Mouse (Mus musculus) lung, embryonic 16.5 days (tissue): ENCODE measurements around the gene Trpv2. TPM values are rescaled to one million over a fixed set of nuclear protein-coding genes. Genes with fewer than 3 reads are reported as not detected.
A peak's percentile ranks its signal among the peaks of the same experiment; 100 is the strongest.

ENCODE experiments used
- ATAC-seq: fragments of 200-750 bp; cut with Nextera tagmentation; 2 replicates; pipeline ENCODE4 v1.8.0; 2017; ENCODE audit warnings: low read depth, mild to moderate bottlenecking, moderate library complexity
- H3K27ac ChIP-seq: fragments of 300-500 bp; sonication (generic); 2 replicates; pipeline ENCODE4 v1.5.1; 2014; ENCODE audit warnings: mild to moderate bottlenecking, control low read depth, low read length
- H3K27me3 ChIP-seq: fragments of 300-500 bp; sonication (generic); 2 replicates; pipeline ENCODE4 v1.6.1; 2014; ENCODE audit warnings: low read depth, low read length, mixed read lengths; ENCODE audit not compliant: control insufficient read depth, insufficient read depth
- H3K36me3 ChIP-seq: fragments of 300-500 bp; sonication (generic); 2 replicates; pipeline ENCODE4 v1.6.1; 2014; ENCODE audit warnings: low read length; ENCODE audit not compliant: control insufficient read depth, insufficient read depth
- H3K4me1 ChIP-seq: fragments of 300-500 bp; sonication (generic); replicated peaks from 2 replicates; pipeline ENCODE4 v1.6.1; 2014; ENCODE audit warnings: low read length, mixed read lengths; ENCODE audit not compliant: control insufficient read depth, insufficient read depth
- H3K4me2 ChIP-seq: fragments of 300-500 bp; sonication (generic); 2 replicates; pipeline ENCODE4 v1.6.1; 2014; ENCODE audit warnings: low read depth, low read length, control low read depth
- H3K4me3 ChIP-seq: fragments of 300-500 bp; sonication (generic); 2 replicates; pipeline ENCODE4 v1.5.1; 2014; ENCODE audit warnings: mild to moderate bottlenecking, low read length, control low read depth
- H3K9ac ChIP-seq: fragments of 300-500 bp; sonication (generic); 2 replicates; pipeline ENCODE4 v1.6.1; 2014; ENCODE audit warnings: low read length, control low read depth
- H3K9me3 ChIP-seq: fragments of 300-500 bp; sonication (generic); 2 replicates; pipeline ENCODE4 v1.6.1; 2016; ENCODE audit warnings: low read length; ENCODE audit not compliant: control insufficient read depth
- WGBS: fragments of 180-500 bp; shearing (Covaris S2); extraction: QIAGEN DNeasy Blood & Tissue Kit; methylation state at CpG from one replicate; pipeline ENCODE4 v1.1.7; 2014; 5-methylcytosine and 5-hydroxymethylcytosine counted together
- polyA plus RNA-seq: library from polyadenylated mRNA; unstranded; fragments of >200 nt; fragmentation: Nextera tagmentation; extraction: Ambion mirVana; gene quantifications from 2 replicates; pipeline ENCODE4 v1.2.1, GENCODE M21; 2015

The Trpv2 gene
- polyA plus RNA-seq, 1 experiment from 2014 or later = 4.8 TPM

DNA sequence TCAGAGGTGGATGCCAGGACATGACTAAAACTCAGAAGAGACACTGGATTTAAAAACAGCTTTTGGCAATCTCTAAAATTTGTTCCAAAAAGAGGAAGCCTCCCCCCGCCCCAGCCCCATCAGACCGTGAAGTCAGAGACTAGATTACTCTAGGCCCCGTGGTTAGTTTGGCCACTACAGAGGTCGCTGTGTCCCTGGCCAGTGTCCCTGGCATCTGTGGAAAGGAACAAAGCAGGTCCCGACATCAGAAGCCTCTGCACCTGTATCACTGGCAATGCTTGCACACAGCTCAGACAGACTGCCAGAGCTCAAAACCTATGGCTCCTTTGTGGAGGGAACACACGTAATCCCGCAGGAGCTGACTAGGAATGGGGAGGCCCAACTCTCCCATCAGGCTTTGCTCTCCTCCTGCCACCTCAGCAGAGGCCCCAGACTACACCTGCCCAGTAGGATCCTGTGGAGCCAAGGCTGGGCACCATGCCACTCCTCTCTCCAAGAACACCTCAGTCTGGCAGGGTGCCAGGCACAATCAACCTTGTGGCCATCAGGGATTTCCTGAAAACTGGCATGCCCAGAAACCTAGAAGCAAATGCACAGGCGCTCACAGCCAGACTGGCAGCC is 68.8 kb downstream of the Trpv2 start:
- Histone ChIP-seq H3K4me3 (no peak overlapping the region), H3K9ac (peak overlapping the region; percentile 27; the same call in 1 of the 2 replicates), H3K9me3 (no peaks in the 10 kb centered on the region), H3K36me3 (no peaks in the 10 kb centered on the region), H3K4me2 (no peak overlapping the region), H3K4me1 (peaks cover 44% of the 10 kb centered on the region), H3K27ac (peak overlapping the region; percentile 89), H3K27me3 (no peaks in the 10 kb centered on the region)
- peak; percentile 71 for ATAC-seq
- WGBS = 68% methylated on average over 8 of the region's 8 CpGs

DNA sequence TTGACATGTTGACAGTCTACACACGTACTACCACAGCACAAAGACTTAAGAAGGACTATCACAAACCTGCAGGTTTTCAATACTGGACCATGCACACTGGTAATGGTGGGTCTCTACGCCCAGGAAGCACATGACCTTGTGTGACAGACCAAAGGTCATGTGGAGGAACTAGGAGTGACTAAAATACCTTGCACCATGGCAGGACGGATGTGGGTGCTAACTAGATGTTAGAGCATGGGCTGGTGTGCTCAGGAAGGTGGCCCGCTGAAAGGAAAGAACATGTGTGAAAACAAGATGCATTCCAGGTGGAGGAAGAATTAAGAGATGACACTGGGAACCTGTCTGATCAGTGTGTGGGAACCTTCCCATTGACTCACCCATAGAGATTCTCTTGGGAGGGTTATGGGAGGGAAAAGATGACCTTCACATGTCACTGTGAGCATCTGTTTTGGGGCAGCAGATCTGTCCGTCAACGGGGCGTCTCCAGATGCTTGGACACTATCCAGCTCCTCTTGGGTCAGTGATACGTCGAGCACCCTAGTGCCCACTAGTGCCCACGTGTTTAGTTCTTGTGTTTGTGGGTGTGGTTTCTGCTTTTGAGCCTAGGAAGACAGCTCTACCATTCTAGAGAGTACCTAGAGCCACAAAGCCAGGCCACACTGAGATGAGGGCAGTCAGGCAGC is 69.5 kb downstream of the Trpv2 start:
- H3K4me1 ChIP-seq = peaks cover 44% of the 10 kb centered on the region
- no peaks in the 10 kb centered on the region for H3K9me3 ChIP-seq
- H3K36me3 ChIP-seq = no peaks in the 10 kb centered on the region
- no peaks in the 10 kb centered on the region for H3K27me3 ChIP-seq
- 78% methylated on average over 10 of the region's 10 CpGs for WGBS
- H3K4me2 ChIP-seq = no peak overlapping the region
- H3K27ac ChIP-seq = peak overlapping the region; percentile 89
- H3K9ac ChIP-seq = no peak overlapping the region
- H3K4me3 ChIP-seq = no peak overlapping the region
- ATAC-seq = no peak

DNA sequence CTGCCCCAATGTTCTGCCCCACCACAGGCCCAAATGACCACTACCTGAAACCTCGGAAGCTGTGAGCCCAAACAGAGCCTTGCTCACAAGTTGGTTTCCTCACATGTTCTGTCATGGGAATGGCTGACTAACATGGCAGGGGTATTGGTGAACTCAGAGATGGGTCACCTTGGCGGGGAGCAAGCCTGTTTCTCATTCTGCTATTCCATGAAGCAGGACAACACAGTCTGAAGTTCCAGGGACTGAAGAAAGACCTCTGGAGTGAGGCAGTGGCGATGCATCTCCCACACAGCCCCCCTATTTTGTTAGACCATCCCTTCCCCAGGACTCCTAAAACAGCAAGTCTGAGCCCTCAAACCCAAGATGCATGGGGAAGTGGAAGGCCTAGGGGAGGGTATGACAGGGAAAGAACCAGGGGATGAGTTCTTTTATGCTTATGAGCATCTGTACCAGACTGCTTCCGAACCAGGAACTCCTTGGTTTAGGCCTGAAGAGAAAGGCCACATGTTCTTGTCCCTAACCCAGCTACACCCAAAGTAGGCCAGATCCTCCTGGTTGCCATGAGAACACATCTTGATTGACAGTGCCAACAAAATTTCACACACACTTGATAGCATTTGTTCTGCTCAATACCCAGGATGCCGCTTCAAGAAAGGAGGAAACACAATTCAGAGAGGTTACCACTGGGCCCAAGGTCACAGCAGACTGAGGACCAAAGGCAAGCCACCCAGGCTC is 70.5 kb downstream of the Trpv2 start:
- WGBS = 84% methylated on average over 5 of the region's 5 CpGs
- no peaks in the 10 kb centered on the region for H3K36me3 ChIP-seq
- no peaks in the 10 kb centered on the region for H3K27me3 ChIP-seq
- no peak overlapping the region for H3K9ac ChIP-seq
- peak overlapping the region; percentile 80 for H3K4me2 ChIP-seq
- ATAC-seq = no peak
- no peaks in the 10 kb centered on the region for H3K9me3 ChIP-seq
- peak overlapping the region; percentile 89 for H3K27ac ChIP-seq
- H3K4me3 ChIP-seq = no peak overlapping the region
- peaks cover 44% of the 10 kb centered on the region for H3K4me1 ChIP-seq

DNA sequence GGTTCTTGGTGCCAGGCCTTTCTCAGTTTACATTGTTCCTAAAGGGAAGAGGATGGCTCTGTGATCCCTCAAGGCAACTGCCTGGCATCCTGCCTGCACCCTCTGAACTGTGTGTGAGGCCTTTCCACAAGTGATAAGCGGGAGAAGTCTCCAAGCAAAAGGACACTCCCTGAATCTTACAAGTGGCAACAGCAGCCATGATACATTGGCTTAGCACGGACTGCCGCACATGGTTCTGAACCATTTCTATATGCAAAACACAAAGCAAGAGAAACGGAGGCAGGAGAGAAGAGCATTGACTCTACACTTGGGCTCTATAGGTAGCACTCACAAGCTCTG is 71.0 kb downstream of the Trpv2 start:
- Histone ChIP-seq H3K4me1 (peaks cover 44% of the 10 kb centered on the region), H3K4me3 (peak overlapping the region; percentile 70), H3K4me2 (peak overlapping the region; percentile 80), H3K9ac (0 out of 2 replicates have a peak overlapping the region, but pooled peaks have one; percentile 21), H3K9me3 (no peaks in the 10 kb centered on the region), H3K27me3 (no peaks in the 10 kb centered on the region), H3K36me3 (no peaks in the 10 kb centered on the region), H3K27ac (peak overlapping the region; percentile 89)
- 67% methylated on average over 4 of the region's 4 CpGs for WGBS
- no peak for ATAC-seq

DNA sequence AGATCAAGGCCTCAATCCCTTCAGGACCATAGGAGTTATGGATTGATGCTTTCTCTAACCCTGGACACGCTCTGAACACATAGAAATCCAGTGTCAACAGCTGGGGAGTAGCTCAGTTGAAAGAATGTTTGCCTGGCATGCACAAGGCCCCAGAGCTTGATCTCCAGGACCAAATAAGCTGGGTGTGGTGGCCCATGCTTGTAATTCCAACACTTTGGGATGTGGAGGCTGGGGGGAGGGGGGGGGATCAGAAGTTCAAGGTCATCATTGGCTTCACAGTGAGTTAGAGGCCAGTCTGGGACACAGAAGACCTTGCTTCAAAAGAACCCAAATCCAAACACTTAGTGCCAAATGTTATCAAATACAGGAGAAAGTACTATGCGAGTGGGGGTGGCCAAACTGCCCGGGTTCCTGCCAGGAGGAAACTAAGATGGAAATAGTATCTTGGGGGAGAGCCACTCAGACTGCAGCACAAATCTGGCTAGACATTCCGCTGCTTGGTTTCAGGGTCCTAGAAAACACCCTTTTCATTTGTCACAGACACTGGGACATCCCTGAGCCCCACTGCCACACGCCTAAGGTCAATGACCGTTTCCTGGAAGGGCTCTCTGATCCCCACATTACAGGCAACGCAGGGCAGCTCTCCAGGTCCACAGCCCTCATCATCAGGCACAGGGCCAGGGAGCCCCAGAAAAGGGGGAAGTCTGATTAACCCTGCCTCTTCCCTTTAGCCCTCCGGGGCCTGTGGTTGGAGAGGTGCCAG is 71.6 kb downstream of the Trpv2 start:
- Histone ChIP-seq H3K4me3 (peak overlapping the region; percentile 70), H3K27ac (peak overlapping the region; percentile 89), H3K36me3 (no peaks in the 10 kb centered on the region), H3K9ac (peak overlapping the region; percentile 44), H3K4me2 (peak overlapping the region; percentile 80), H3K4me1 (peaks cover 44% of the 10 kb centered on the region), H3K9me3 (no peaks in the 10 kb centered on the region), H3K27me3 (no peaks in the 10 kb centered on the region)
- 6% methylated on average over 8 of the region's 8 CpGs for WGBS
- peak; percentile 1; the same call in 1 of the 2 replicates for ATAC-seq

DNA sequence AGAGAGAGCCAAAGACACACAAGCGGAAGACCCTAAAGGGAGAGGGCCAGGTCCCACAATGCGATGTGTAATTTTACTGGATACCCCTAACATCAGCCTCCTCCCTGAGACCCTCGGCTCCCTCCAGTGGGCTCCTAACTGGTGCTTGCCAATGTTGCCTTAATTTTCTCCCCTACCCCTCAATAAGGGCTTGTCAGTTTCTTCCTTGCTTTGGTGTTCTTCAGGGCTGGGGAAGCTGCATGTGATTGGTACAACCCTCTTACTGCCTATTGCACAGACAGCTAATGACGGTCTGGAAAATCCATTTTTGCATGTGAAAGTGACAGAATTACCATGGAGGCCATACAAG is 72.2 kb downstream of the Trpv2 start:
- Histone ChIP-seq H3K4me3 (peak overlapping the region; percentile 70), H3K9ac (peak overlapping the region; percentile 44), H3K27me3 (no peaks in the 10 kb centered on the region), H3K27ac (peak overlapping the region; percentile 89), H3K4me1 (peaks cover 44% of the 10 kb centered on the region), H3K9me3 (no peaks in the 10 kb centered on the region), H3K4me2 (peak overlapping the region; percentile 80), H3K36me3 (no peaks in the 10 kb centered on the region)
- no peak for ATAC-seq
- 13% methylated on average over 4 of the region's 4 CpGs for WGBS

DNA sequence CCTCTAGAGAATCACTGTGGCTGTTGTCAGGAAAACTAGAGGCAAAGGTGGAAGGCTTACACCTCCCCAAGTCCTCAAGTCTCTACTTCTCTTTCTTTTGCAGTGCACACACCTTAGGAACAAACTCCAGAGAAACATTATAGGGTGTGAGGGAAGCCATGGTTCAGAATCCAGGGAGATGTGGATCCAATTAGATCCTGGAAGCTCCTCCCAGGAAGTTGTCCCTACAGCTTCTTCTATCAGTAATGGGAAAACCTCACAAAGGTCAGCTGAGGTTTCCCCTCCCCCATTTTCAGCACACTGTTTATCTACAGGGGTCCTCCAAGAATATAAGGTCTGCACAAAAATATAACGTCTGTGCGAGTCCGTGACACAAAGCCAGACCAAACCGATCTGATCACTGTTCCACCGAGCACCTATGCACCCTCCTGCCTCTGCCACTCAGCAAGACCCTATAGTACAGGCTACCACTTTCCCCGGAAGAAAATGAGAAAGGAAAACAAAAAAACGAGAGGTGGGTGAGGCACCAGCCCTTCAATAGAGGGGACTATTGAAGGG is 72.8 kb downstream of the Trpv2 start:
- 38% methylated on average over 7 of the region's 7 CpGs for WGBS

DNA sequence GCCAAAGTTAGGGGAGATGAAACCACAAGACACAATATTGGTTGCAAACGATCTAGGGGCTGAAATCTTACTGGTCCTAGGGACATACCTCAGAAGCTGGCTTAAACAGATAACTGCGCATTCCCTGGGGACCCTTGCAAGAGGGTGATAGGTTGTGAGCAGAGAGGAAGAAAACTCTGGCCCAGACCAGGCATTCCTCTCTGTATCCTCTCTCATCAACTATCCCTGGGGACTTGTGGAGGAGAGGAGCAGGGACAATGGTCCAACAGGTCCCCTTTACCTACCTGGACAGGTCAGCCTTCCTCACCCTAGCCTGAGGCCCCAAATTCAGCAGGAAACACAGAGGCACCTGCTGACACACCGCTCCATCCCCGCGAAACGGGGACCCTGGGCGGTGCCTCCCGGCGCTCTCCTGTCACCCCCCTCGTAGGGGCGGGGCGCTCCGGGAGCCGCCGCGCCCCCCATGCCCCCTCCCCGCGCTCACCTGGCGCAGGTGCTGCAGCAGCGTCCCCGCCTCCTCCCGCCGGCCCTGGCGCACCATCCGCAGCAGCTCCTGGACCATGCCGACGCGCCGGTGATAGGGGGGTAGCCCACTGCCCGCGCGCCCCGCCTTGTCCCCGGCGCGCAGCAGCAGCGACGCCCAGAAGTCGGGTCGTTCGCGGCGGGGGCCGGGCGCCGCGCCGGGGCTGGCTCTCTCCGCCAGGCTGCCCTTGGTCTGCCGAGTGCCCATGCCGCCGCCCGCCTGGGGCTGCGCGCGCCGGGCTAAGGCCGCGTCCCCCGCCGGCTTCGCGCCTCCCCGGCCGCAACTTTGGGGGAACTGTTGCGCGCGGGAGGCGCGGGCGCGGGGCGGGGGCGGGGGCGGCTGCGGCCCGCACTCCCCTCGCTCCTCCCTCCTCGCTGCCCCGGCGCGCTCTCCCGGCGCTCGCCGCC is 73.6 kb downstream of the Trpv2 start, which contains the start of gene Lrrc75a:
TSS of gene Lrrc75a (minus strand) at position 863 of the 930 bp plus-strand sequence.
- peak within 1 kb of the TSS; percentile 70 for H3K4me3 ChIP-seq
- no peaks in the 10 kb centered on the region for H3K27me3 ChIP-seq
- no peaks in the 10 kb centered on the region for H3K9me3 ChIP-seq
- no peaks in the 10 kb centered on the region for H3K36me3 ChIP-seq
- H3K4me2 ChIP-seq = peak within 1 kb of the TSS; percentile 80
- WGBS = under 1% methylated on average over 43 of the region's 86 CpGs
- peak within 1 kb of the TSS; percentile 72 for H3K9ac ChIP-seq
- H3K27ac ChIP-seq = peak within 1 kb of the TSS; percentile 85
- ATAC-seq = peak; percentile 57
- peaks cover 33% of the 10 kb centered on the region for H3K4me1 ChIP-seq

More for the DNA sequence above, 72.8 kb downstream of the Trpv2 start:
- H3K9me3 ChIP-seq = no peaks in the 10 kb centered on the region
- no peaks in the 10 kb centered on the region for H3K36me3 ChIP-seq
- peak overlapping the region; percentile 80 for H3K4me2 ChIP-seq
- no peak for ATAC-seq
- peak overlapping the region; percentile 89 for H3K27ac ChIP-seq
- peaks cover 41% of the 10 kb centered on the region for H3K4me1 ChIP-seq
- peak overlapping the region; percentile 70 for H3K4me3 ChIP-seq
- H3K27me3 ChIP-seq = no peaks in the 10 kb centered on the region
- H3K9ac ChIP-seq = peak overlapping the region; percentile 72
